Mouse (Mus musculus): ENCODE data around the gene Ccdc186. TPM values are rescaled to one million over a fixed set of nuclear protein-coding genes. Genes with fewer than 3 reads are reported as not detected.
"Not testable (repeated sequence)": the region's sequence is repeated elsewhere in the genome, so short reads cannot be mapped to it uniquely, and the experiment has no call there.

The Ccdc186 gene
- polyA plus RNA-seq, 1 experiment from 2014 or later = 28.8 TPM

GRCm38 (mm10) chr19:56800226-56800625 lies 21.8 kb downstream of the Ccdc186 start:
- Histone ChIP-seq H3K27me3 (no peaks in the 10 kb centered on the region), H3K27ac (replicated peaks) (no peak overlapping the region), H3K36me3 (peaks cover 89% of the 10 kb centered on the region), H3K4me1 (no peaks in the 10 kb centered on the region), H3K9me3 (no peaks in the 10 kb centered on the region), H3K4me2 (replicated peaks) (no peak overlapping the region), H3K9ac (replicated peaks) (no peak overlapping the region), H3K4me3 (no peak overlapping the region)
- no peak for ATAC-seq (ENCODE audit: low FRiP score, low read depth)
- WGBS = 90% methylated on average over 8 of the region's 8 CpGs

GRCm38 (mm10) chr19:56797376-56797775 lies 24.6 kb downstream of the Ccdc186 start:
- Histone ChIP-seq H3K27ac (replicated peaks) (no peak overlapping the region), H3K9ac (replicated peaks) (no peak overlapping the region), H3K36me3 (peaks cover 93% of the 10 kb centered on the region), H3K4me1 (no peaks in the 10 kb centered on the region), H3K4me2 (replicated peaks) (no peak overlapping the region), H3K4me3 (no peak overlapping the region), H3K9me3 (no peaks in the 10 kb centered on the region), H3K27me3 (no peaks in the 10 kb centered on the region)
- ATAC-seq (ENCODE audit: low FRiP score, low read depth) = no peak
- 95% methylated on average over 11 of the region's 11 CpGs for WGBS

- H3K27ac ChIP-seq (replicated peaks) = no peak overlapping the region
- H3K4me2 ChIP-seq (replicated peaks) = no peak overlapping the region
- ATAC-seq (ENCODE audit: low FRiP score, low read depth) = no peak
- no peaks in the 10 kb centered on the region for H3K4me1 ChIP-seq
- WGBS = 92% methylated on average over 5 of the region's 5 CpGs
- H3K36me3 ChIP-seq = peaks cover 43% of the 10 kb centered on the region
- no peak overlapping the region for H3K4me3 ChIP-seq
- no peaks in the 10 kb centered on the region for H3K9me3 ChIP-seq
- no peaks in the 10 kb centered on the region for H3K27me3 ChIP-seq
- no peak overlapping the region for H3K9ac ChIP-seq (replicated peaks)
Observed at GRCm38 (mm10) chr19:56788952-56789351, 33.0 kb downstream of the Ccdc186 start.

- H3K9me3 ChIP-seq = no peaks in the 10 kb centered on the region
- H3K36me3 ChIP-seq = peaks cover 35% of the 10 kb centered on the region
- ATAC-seq (ENCODE audit: low FRiP score, low read depth) = no peak
- H3K27ac ChIP-seq (replicated peaks) = no peak overlapping the region
- WGBS = 90% methylated on average over 7 of the region's 7 CpGs
- no peaks in the 10 kb centered on the region for H3K4me1 ChIP-seq
- H3K27me3 ChIP-seq = no peaks in the 10 kb centered on the region
- no peak overlapping the region for H3K9ac ChIP-seq (replicated peaks)
- H3K4me3 ChIP-seq = no peak overlapping the region
- no peak overlapping the region for H3K4me2 ChIP-seq (replicated peaks)
Observed at GRCm38 (mm10) chr19:56787911-56788310, 34.1 kb downstream of the Ccdc186 start.

GRCm38 (mm10) chr19:56778532-56778931 lies 43.5 kb downstream of the Ccdc186 start:
- H3K4me3 ChIP-seq; H3K27ac ChIP-seq (replicated peaks); H3K9ac ChIP-seq (replicated peaks); H3K4me2 ChIP-seq (replicated peaks); H3K36me3 ChIP-seq; ATAC-seq (ENCODE audit: low FRiP score, low read depth); H3K9me3 ChIP-seq: not testable (repeated sequence)
- 95% methylated on average over 7 of the region's 7 CpGs for WGBS
- peaks cover 51% of the 10 kb centered on the region for H3K27me3 ChIP-seq
- H3K4me1 ChIP-seq = peaks cover 23% of the 10 kb centered on the region

- Histone ChIP-seq H3K27ac (replicated peaks) (no peak overlapping the region), H3K36me3 (no peaks in the 10 kb centered on the region), H3K4me1 (peaks cover 30% of the 10 kb centered on the region), H3K4me2 (replicated peaks) (no peak overlapping the region), H3K9ac (replicated peaks) (no peak overlapping the region), H3K4me3 (no peak overlapping the region), H3K9me3 (no peaks in the 10 kb centered on the region), H3K27me3 (peaks cover 58% of the 10 kb centered on the region)
- no peak for ATAC-seq (ENCODE audit: low FRiP score, low read depth)
- WGBS = 46% methylated on average over 16 of the region's 16 CpGs
Observed at GRCm38 (mm10) chr19:56776719-56777382, 45.1 kb downstream of the Ccdc186 start.

- H3K9me3 ChIP-seq = no peaks in the 10 kb centered on the region
- WGBS = 8% methylated on average over 18 of the region's 18 CpGs
- peak overlapping the region; percentile 32; the same call in 1 of the 2 replicates for H3K9ac ChIP-seq (replicated peaks)
- peak overlapping the region; percentile 53 for H3K4me2 ChIP-seq (replicated peaks)
- no peak overlapping the region for H3K27ac ChIP-seq (replicated peaks)
- H3K4me3 ChIP-seq = peak overlapping the region; percentile 27
- H3K27me3 ChIP-seq = peaks cover 65% of the 10 kb centered on the region
- peaks cover 30% of the 10 kb centered on the region for H3K4me1 ChIP-seq
- no peaks in the 10 kb centered on the region for H3K36me3 ChIP-seq
- no peak for ATAC-seq (ENCODE audit: low FRiP score, low read depth)
Observed at GRCm38 (mm10) chr19:56775893-56776718, 45.9 kb downstream of the Ccdc186 start.

GRCm38 (mm10) chr19:56774971-56775892 lies 46.8 kb downstream of the Ccdc186 start:
- peak overlapping the region; percentile 27 for H3K4me3 ChIP-seq
- peaks cover 74% of the 10 kb centered on the region for H3K27me3 ChIP-seq
- H3K36me3 ChIP-seq = no peaks in the 10 kb centered on the region
- H3K27ac ChIP-seq (replicated peaks) = no peak overlapping the region
- no peak for ATAC-seq (ENCODE audit: low FRiP score, low read depth)
- peak overlapping the region; percentile 32; the same call in 1 of the 2 replicates for H3K9ac ChIP-seq (replicated peaks)
- 38% methylated on average over 24 of the region's 24 CpGs for WGBS
- peak overlapping the region; percentile 53 for H3K4me2 ChIP-seq (replicated peaks)
- no peaks in the 10 kb centered on the region for H3K9me3 ChIP-seq
- peaks cover 30% of the 10 kb centered on the region for H3K4me1 ChIP-seq

GRCm38 (mm10) chr19:56774408-56774962 lies 47.5 kb downstream of the Ccdc186 start:
- peaks cover 30% of the 10 kb centered on the region for H3K4me1 ChIP-seq
- no peak overlapping the region for H3K4me3 ChIP-seq
- 65% methylated on average over 9 of the region's 9 CpGs for WGBS
- H3K9ac ChIP-seq (replicated peaks) = no peak overlapping the region
- H3K36me3 ChIP-seq = no peaks in the 10 kb centered on the region
- H3K9me3 ChIP-seq = no peaks in the 10 kb centered on the region
- H3K27me3 ChIP-seq = peaks cover 80% of the 10 kb centered on the region
- no peak overlapping the region for H3K4me2 ChIP-seq (replicated peaks)
- no peak overlapping the region for H3K27ac ChIP-seq (replicated peaks)
- ATAC-seq (ENCODE audit: low FRiP score, low read depth) = no peak

- Histone ChIP-seq H3K4me2 (replicated peaks) (0 out of 2 replicates have a peak overlapping the region, but pooled peaks have one; percentile 11), H3K4me3 (no peak overlapping the region), H3K9ac (replicated peaks) (no peak overlapping the region), H3K36me3 (no peaks in the 10 kb centered on the region), H3K27me3 (peaks cover 82% of the 10 kb centered on the region), H3K27ac (replicated peaks) (no peak overlapping the region), H3K9me3 (no peaks in the 10 kb centered on the region), H3K4me1 (peaks cover 30% of the 10 kb centered on the region)
- no peak for ATAC-seq (ENCODE audit: low FRiP score, low read depth)
- 15% methylated on average over 10 of the region's 10 CpGs for WGBS
Observed at GRCm38 (mm10) chr19:56773393-56773971, 48.5 kb downstream of the Ccdc186 start.

GRCm38 (mm10) chr19:56772158-56772557 lies 49.8 kb downstream of the Ccdc186 start:
- Histone ChIP-seq H3K9me3 (no peaks in the 10 kb centered on the region), H3K4me3 (no peak overlapping the region), H3K36me3 (no peaks in the 10 kb centered on the region), H3K9ac (replicated peaks) (no peak overlapping the region), H3K27ac (replicated peaks) (no peak overlapping the region), H3K27me3 (peaks cover 69% of the 10 kb centered on the region), H3K4me1 (peaks cover 30% of the 10 kb centered on the region), H3K4me2 (replicated peaks) (no peak overlapping the region)
- ATAC-seq (ENCODE audit: low FRiP score, low read depth) = no peak
- 83% methylated on average over 7 of the region's 7 CpGs for WGBS

All from midbrain, embryonic 12.5 days (tissue).